Mouse (Mus musculus) central nervous system, embryonic 18 days (tissue): ENCODE data around the gene Speg. TPM values are rescaled to one million over a fixed set of nuclear protein-coding genes. Genes with fewer than 3 reads are reported as not detected.

ENCODE experiments used
- polyA plus RNA-seq: library from polyadenylated mRNA; depleted of rRNA; stranded (reverse); fragments of >200 nt; gene quantifications from 2 replicates; pipeline ENCODE4 v1.2.3, GENCODE M21; 2012; rRNA removed

The Speg gene
- 69.0 and 70.9 TPM in 2 replicates for polyA plus RNA-seq

DNA sequence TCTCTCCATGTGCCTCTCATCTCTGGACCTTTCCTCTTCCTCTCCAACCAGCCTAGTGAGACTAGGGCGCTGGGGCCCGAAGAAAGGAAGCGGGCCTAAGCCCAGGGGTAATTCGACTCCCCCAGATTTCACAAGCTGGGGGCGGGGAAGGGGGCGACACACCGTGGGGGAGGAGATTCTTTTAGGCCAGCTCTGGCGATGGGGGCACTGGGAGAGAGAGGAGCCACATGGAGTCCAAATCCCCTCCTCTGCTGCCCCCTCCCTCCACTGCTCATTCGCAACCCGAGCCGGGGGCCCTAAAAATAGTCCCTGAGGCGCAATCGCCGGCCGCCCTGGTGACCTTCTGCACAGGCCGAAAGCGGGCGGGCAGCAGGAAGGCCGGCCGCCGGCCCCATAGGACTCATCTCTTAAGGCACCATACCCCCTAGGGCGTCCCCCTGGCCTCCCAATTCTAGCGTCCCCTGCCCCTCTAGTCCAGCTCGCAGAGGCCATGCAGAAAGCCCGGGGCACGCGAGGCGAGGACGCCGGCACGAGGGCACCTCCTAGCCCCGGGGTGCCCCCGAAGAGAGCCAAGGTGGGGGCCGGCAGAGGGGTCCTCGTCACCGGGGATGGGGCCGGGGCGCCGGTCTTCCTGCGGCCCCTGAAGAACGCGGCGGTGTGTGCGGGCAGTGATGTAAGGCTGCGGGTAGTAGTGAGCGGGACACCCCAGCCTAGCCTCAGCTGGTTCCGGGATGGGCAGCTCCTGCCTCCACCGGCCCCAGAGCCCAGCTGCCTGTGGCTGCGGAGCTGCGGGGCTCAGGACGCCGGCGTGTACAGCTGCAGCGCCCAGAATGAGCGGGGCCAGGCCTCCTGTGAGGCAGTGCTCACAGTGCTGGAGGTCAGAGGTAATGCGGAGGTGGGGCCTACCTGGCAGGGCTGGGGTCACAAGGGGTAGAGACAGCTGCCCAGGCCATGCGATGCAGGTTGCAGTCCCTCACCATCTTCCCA, at the start of gene Speg:
Speg (plus strand) TSS at position 348 of the 987 bp plus-strand sequence.

GRCm38 (mm10) chr1:75360112-75361031, 14.7 kb upstream of the Speg start, which contains the start of gene Des:
TSS of gene Des (plus strand) at chr1:75360329.

GRCm38 (mm10) chr1:75435475-75436328, 60.6 kb downstream of the Speg start, which contains the start of gene Gmppa:
TSS of gene Gmppa (plus strand) at chr1:75435930.

GRCm38 (mm10) chr1:75450314-75451005, 75.4 kb downstream of the Speg start, which contains the start of gene Asic4:
TSS of gene Asic4 (plus strand) at chr1:75450436.

DNA sequence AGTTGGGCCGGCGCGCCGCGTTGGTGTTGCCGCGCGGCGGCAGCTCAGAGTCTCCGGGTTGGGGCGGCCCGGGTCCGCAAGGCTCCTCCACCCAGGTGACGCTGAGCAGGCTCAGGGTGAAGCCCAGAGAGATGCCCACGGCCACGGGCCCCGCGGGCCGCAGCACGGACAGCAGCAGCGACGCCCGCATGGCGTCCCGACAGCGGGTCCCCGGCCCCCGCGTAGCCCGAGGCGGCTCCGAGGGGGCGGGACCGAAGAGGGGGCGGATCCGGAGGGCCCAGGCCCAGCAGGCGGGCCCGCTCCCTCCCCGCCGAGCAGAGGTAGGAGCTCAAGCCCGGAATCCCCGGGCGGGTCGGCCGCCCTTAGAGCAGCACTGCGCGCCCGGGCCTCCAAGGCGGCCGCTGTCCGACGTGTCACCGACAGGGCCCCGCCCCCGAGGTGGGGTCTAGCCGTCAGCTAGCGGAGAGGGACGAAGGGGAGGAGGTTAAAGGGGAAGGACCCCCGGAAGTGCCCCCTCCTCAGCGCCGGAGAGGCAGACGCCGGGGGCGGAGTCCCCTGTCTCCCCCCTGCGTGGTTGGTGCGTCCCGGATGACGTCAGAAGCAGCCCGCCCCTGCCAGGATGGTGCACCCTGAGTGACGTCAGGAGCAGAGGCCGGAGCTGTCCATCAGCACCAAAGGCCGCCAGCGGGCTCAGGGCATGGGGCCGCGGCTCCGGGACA, 104.0 kb downstream of the Speg start, which contains the start of the genes Chpf and Tmem198:
Chpf (minus strand) TSS at position 392 of the 719 bp plus-strand sequence.
Tmem198 (plus strand) TSS at position 617 of the 719 bp plus-strand sequence.

Other genes starting within 250 kb of the Speg start
- 0.03 and 0.05 TPM in 2 replicates for gene Slc23a3, start 241.4 kb upstream of the Speg start, polyA plus RNA-seq
- gene Cnppd1, start 232.6 kb upstream of the Speg start, polyA plus RNA-seq, result 45.7 and 51.1 TPM in 2 replicates
- 172 and 179 TPM in 2 replicates for gene Retreg2, start 232.5 kb upstream of the Speg start, polyA plus RNA-seq
- 51.1 and 55.2 TPM in 2 replicates for gene Zfand2b, start 206.7 kb upstream of the Speg start, polyA plus RNA-seq
- gene Abcb6, start 194.9 kb upstream of the Speg start, polyA plus RNA-seq, result 45.2 and 45.8 TPM in 2 replicates
- gene Ankzf1, start 183.1 kb upstream of the Speg start, polyA plus RNA-seq, result 35.3 and 38.8 TPM in 2 replicates
- 57.0 and 62.6 TPM in 2 replicates for gene Atg9a, start 183.1 kb upstream of the Speg start, polyA plus RNA-seq
- gene Glb1l, start 164.5 kb upstream of the Speg start, polyA plus RNA-seq, result 35.6 and 40.2 TPM in 2 replicates
- 206 and 218 TPM in 2 replicates for gene Stk16, start 164.5 kb upstream of the Speg start, polyA plus RNA-seq
- gene Tuba4a, start 155.4 kb upstream of the Speg start, polyA plus RNA-seq, result 15.5 and 16.9 TPM in 2 replicates
- gene A630095N17Rik, start 143.2 kb upstream of the Speg start, polyA plus RNA-seq, result not detected in 2 replicates
- gene Dnajb2, start 138.9 kb upstream of the Speg start, polyA plus RNA-seq, result 67.4 and 71.2 TPM in 2 replicates
- gene Ptprn, start 110.8 kb upstream of the Speg start, polyA plus RNA-seq, result 68.1 and 69.4 TPM in 2 replicates
- gene Resp18, start 96.9 kb upstream of the Speg start, polyA plus RNA-seq, result 141 and 164 TPM in 2 replicates
- gene Dnpep, start 57.3 kb upstream of the Speg start, polyA plus RNA-seq, result 151 and 153 TPM in 2 replicates
- 1.0 and 9.6 TPM in 2 replicates for gene Des, start 15.0 kb upstream of the Speg start, polyA plus RNA-seq
- gene Gmppa, start 60.6 kb downstream of the Speg start, polyA plus RNA-seq, result 103 and 111 TPM in 2 replicates
- 15.3 and 15.9 TPM in 2 replicates for gene Asic4, start 75.1 kb downstream of the Speg start, polyA plus RNA-seq
- gene Chpf, start 104.0 kb downstream of the Speg start, polyA plus RNA-seq, result 61.1 and 64.1 TPM in 2 replicates
- 39.7 and 43.7 TPM in 2 replicates for gene Tmem198, start 104.2 kb downstream of the Speg start, polyA plus RNA-seq
- 39.6 and 49.3 TPM in 2 replicates for gene Obsl1, start 131.2 kb downstream of the Speg start, polyA plus RNA-seq
- gene Inha, start 131.8 kb downstream of the Speg start, polyA plus RNA-seq, result 81.7 and 92.2 TPM in 2 replicates
- gene Stk11ip, start 146.2 kb downstream of the Speg start, polyA plus RNA-seq, result 31.8 and 33.5 TPM in 2 replicates
- 68.3 and 70.8 TPM in 2 replicates for gene Slc4a3, start 171.0 kb downstream of the Speg start, polyA plus RNA-seq